Mouse (Mus musculus) olfactory bulb, adult 2 months (tissue): Measurements from ENCODE around the gene Rnpep.

Experiments
- CTCF ChIP-seq: fragments of 200-500 bp; IDR thresholded peaks from 2 replicates; pipeline ENCODE4 v1.5.1; 2012; ENCODE audit warnings: low read depth, mild to moderate bottlenecking, low read length, moderate library complexity; ENCODE audit not compliant: insufficient read depth
- POLR2A ChIP-seq: fragments of 200-500 bp; IDR thresholded peaks from 2 replicates; pipeline ENCODE4 v1.6.1; 2012; ENCODE audit warnings: mild to moderate bottlenecking, low read depth, low read length, moderate library complexity; ENCODE audit not compliant: insufficient read depth

- no peak for TF ChIP-seq CTCF
- no peak for TF ChIP-seq POLR2A
Observed at GRCm38 (mm10) chr1:135217607-135218233, 66.2 kb downstream of the Rnpep start.
